Mouse (Mus musculus) monocyte, adult 59 days (primary cell): Measurements from ENCODE around the gene Trim44. TPM values are rescaled to one million over a fixed set of nuclear protein-coding genes. Genes with fewer than 3 reads are reported as not detected.

Source experiments
- total RNA-seq, 2 experiments: library from RNA; stranded (reverse); gene quantifications; one replicate each; pipeline ENCODE4 v1.2.4; 2023

The Trim44 gene
- 10 to 100 TPM; 33.1 to 44.2 TPM for total RNA-seq

GRCm38 (mm10) chr2:102407363-102408184 lies at the start of gene Trim44:
Gene Trim44 (minus strand): TSS chr2:102407828.

GRCm38 (mm10) chr2:102451671-102452549 lies 44.3 kb upstream of the Trim44 start, which contains the start of gene Fjx1:
Gene Fjx1 (minus strand): TSS chr2:102452499.

Other genes starting within 250 kb of the Trim44 start
- gene Ldlrad3, start 221.4 kb downstream of the Trim44 start, total RNA-seq: 100 to 1,000 TPM; 107 TPM
- 1 to 10 TPM; 1.2 to 1.5 TPM for gene Fjx1, start 44.7 kb upstream of the Trim44 start, total RNA-seq
- under 1 TPM in 1 of 2 experiments, not detected in 1; 0.97 TPM for gene Pamr1, start 142.2 kb upstream of the Trim44 start, total RNA-seq